Mouse (Mus musculus) Muller cell, postnatal 12 days (primary cell): ENCODE results near the gene Npas3.
A peak's percentile ranks its signal among the peaks of the same experiment; 100 is the strongest.

Experiments
- DNase-seq: peaks from one replicate; pipeline ENCODE4 v3.0.0-alpha.2; 2015; ENCODE audit errors: inconsistent ontology term

Gene Npas3

DNA sequence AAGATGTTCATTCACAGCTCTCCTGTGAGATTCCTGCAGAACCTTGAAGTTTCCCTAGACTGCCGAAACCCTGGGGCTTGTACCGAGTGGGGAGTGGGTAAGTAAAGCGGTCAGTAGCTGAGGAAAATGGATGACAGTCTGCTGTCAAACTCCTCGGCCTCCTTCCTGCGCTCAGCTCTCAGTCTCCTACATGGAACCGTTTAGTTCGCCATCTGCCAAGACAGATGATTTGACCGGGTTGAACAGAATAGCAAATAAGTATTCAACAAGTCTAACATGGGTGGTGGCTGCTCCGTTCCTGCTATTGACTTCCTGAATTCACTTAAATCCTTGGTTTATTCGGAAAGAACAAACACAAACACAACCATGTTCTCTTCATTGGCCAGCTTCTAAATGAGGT lies 541.0 kb downstream of the Npas3 start:
- DNase-seq = no peak

DNA sequence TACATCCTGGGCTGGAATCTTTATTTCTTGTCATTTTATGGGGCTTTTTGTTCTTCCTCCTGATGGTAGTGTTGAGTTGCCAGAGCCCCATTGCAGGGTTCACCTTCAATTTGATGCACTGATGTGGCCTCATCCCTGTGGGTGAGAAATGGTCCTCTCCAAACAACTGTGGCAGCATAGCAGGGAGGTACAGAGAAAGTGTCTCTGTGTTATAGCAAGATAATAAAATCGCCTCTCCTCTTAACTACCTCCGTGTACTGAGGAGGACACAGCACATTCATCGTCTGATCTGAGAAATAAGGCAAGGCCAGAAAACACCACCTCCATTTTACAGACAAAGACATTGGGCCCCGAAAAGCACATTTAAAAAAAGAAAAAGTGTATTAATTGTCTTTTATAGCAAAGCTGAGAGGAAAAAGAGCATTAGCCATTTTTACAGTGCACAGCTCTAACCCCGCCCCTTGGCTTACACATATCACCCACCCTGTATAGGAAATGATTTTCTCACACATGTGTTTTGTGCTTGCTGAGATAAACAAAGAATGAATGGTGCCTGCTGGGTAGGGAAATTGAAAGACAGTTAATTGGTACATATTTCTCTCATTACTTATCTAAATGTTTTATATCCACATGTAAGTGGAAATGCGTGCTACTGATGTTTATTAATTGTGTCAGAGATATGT lies 546.4 kb downstream of the Npas3 start:
- DNase-seq = no peak

DNA sequence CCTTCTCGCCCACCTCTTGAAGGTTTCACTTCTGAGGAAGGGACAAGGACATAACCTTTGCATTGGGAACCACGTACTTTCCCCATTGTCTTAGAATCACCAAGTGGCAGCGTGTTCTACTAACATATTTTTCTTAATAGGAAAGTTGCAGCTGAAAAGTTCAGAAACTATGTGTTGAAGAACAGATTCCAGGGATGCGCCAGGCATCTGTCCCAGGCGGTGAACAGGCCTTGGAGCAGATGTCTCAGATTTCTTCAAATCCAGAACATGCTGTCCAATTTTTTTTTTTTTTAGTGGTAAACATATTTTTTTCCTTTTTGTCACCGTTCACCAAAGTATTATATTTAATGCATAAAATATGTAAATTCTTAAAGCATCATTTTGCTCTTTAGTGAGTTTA lies 553.4 kb downstream of the Npas3 start:
- DNase-seq = no peak

DNA sequence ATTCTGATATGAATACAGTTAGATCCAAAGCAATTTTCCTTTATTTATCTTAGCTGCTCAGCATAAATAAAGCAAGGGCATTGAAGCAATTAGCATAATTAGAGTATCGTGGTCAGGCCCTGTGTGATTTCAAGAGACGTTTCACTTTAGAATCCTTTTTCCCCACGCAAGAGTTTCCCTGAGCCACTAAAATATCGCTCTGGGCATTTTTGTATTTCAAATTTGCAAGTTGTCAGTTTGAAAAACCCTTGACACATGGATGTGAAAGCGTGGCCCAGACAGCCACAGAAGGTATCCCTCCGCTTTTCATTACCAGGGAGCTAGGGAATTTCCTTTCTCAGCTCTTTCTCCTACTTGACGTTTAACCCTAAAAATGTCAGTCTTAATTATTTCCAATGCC lies 553.9 kb downstream of the Npas3 start:
- DNase-seq = no peak

DNA sequence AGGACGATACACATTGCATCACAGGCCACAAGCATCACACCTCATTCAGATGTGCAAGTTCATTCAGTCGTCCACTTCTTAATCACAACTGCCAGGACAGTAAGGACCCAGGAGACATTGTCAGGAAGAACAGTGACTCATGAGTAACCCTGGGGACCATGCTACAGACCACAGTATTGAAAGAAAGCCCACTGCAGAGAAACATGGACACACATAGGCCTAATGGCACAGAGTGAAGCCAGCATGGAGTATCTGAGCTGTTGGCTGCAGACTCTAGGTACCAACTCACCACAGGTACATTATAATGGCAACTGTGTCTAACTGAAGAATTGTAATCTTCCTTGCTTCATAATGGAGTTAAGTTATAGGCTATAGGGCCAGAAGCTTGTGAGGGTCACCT lies 561.6 kb downstream of the Npas3 start:
- no peak for DNase-seq

DNA sequence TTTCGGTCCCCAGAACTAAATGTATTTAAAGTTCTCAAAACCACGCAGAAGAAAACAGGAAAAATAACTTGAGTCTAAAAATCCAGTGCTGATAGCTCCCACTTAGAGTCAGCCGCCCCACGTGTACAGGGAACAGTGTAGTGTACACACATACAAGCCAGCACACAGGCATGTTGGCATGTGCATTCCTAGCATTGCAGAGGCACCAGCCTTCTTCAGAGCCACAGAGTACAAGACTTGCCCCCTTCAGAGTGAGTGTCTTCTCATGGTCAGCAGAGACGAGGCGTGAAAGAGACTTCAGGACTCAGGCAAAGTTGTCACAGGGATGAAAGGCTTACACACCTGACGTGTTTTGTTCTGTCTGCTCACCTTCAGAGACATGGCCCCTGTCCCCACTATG lies 565.8 kb downstream of the Npas3 start:
- no peak for DNase-seq

DNA sequence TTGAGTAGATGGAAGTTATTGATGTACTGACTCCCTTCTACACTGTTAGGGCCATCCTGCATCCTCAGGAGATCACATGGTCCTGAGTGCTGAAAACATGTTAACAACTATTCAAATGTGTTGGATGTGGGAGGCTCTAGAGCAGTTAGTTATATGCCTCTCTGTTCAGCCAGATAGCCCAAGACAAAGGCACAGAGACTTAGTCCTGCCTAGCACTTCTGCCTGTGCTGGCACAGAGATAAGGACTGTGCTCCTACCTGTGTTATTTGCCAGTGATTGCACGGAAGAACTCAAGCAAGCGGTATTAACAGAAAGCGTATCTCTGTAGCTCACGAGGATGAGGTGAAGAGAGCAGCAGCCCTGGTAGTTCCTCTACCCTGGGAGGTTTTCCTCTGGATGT lies 571.5 kb downstream of the Npas3 start:
- no peak for DNase-seq

DNA sequence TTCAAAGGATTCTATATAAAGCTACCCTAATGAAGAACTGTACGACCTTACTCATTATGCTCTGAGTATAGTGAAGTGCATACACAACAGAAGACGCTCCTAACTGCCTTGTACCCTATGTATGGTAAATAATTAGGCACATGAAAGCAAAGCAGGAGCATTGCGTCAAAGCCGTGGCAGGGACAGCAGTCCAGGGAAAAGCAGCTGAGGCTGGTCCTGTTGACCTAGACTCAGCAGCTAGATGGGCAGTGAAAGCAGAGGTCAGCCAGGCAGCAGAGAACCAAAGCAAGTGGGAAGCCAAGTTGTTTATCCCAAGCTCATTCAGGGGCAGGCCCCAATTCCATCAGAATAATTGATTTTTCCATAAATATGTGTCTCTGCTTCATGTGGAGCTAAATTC lies 574.4 kb downstream of the Npas3 start:
- no peak for DNase-seq

DNA sequence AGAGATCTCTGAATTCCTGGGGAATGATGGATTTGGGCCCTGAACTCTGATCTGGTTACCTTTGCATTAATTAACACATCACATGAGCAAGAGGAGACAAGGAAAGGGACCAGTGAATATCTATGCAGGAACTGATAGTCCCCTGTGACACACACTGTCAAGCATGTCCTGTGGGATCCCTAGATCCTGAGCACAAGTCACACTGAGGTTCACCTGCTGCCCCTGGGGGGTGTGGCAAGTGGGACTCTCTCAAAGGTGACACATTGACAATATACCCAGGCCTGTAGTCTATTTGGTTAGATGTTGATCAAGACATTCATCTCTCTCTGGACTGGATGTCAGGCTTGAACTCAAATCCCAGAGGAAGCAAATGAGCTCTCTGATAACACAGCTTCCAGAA lies 576.8 kb downstream of the Npas3 start:
- no peak for DNase-seq

DNA sequence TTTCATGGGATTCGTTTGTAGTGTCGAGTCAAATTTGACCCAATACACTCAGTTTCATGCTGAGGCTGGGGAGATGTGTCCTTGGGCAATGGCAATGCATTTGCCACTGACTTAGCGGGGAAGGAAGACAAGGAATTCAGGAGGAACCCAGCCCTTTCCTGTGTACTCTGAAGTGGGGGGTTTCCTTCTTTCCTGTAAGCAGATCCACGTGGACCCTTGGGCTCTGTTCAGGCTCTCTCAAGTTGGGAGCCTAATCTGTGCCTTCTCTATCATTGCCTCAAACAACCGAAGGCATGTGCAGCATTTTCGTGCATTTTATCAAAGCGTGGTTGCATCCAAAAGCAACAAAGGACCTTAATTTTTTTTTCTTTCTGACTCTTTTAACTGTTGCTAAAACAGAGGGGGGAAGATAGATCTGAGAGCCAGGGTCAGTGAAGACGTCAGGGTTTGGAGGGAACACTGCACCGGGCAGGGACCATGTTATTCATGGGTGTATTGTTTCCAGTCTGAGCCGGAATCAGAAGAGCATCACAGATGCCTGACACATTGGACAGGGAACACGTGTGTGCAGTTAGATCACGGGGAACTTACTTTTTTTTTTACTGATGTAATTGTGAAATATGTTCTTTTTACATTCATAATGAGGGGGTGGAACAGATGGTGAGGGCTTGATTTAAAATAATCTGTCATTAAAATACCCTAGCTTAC lies 577.6 kb downstream of the Npas3 start:
- peak; percentile 35 for DNase-seq

DNA sequence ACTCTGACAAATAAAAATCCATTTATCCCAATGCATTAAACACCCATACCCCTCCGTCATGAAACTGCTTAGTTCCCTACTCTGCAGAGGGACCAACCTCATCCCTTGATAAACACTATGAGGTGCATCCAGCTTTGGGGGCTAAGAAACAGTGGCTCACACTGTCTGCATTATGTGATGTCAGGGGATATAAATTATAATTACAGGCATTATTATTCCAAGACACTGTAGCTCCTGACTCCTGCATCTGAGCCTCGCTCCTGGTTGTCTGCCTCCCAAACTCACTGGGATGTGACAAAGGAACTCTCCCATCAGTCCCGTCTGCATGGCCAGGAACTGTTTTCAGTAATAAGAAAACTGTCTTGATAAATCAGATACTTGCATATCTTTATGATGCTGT lies 578.3 kb downstream of the Npas3 start:
- DNase-seq = no peak

DNA sequence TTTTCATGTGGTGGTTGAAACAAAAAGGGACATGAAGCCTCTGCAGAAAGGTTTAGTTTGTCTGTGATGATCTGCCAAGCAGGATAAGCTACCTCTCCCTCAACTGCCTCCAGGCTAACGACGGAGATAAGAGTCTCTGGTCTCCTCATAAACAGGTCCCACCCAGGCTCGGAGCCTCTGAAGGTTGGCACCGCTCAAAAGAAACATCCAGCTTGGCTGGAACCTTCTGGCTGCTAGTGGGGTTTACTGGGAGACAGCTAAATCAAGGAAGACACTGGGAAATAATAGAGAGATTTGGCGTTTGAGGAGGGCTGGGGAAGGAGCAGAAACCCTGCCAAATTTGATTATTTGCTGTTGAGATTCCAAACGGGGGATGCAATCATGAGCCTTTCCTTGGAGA lies 584.1 kb downstream of the Npas3 start:
- DNase-seq = no peak

DNA sequence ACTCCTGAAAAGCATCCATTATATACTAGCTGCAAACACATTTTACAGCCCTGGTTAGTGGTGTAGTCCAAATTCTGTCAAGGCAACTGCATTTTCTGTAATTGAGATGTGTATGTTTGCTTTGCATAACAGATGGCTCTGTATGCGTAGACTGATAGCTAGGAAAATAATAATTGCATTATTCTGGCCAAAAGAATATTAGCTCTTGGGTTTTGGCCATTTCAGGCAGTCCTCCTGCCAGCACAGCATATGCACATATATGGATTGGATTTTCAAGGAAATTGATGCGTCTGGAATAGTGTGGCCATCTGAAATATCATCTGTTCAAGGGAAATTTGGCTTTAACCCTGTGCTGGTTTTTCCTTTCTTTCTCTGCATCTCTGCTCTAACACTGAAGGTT lies 584.9 kb downstream of the Npas3 start:
- DNase-seq = no peak

DNA sequence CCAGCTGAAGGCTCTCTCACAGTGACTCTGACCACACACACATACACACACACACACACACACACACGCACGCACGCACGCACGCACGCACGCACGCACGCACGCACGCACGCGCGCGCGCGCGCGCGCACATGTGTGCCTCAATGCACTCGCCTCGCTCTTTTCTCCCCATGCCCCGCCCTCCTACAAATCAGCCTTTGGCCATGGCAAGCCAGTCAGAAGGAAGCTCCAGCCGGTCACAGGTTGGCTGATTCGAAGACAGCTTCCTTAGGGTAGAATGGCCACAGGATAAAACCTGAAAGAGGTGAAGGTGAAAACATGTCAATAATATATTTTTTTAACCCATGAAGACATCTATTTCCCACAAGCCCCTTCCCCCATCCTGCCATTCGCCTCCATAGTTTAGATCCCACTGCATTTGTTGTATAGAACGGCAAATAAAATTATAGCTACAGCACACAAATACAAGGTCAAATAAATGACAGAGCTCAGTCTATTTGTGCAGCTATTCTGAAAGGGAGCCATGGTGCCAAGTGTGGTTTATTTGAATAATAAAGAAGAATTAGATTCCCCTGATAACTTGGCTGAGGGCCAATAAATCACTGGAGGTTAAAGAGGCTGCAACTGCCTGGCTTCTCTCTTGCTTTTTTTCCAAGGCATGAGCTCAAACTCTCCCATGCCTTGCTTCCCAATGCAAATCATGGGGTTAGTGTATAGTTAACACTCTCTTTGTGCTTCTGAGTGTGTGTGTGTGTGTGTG lies 587.7 kb downstream of the Npas3 start:
- peak; percentile 57 for DNase-seq

DNA sequence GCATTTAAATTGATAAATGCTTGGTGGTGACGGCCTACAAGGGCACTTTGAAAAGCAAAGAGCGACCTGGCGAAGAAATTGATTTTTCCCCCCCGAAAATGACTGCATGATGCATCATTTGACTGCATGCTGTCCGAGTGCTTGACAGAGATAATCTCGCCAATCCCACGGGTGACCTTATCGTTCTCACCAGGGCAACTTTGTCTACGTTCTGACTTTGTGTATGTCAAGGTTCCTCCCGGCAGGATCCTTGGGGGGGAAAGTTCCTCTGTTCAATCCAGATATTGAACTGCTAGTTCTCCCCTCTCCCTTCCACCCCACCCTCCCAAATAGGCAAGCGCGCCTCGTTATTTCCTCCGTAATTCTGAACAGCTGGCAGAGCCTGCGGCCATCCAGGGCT lies 588.9 kb downstream of the Npas3 start:
- no peak for DNase-seq

DNA sequence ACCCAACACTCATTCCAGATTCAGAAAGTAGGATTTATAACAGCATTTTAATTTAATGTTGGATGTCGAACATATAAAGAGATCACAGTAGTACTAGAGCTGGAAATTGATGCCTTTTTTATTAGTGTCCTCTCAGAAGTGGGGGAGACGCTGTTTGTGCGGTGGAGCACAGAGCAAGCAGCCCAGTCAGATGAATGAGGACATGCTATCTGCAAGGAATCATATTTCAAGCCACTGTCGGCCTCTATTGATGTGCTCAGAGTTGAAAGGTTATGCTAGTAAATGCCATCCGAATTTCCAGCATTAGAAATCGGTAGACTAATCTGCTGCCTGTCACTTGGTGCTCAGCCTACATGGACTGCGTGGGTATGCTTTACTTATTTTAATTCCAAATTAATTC lies 590.1 kb downstream of the Npas3 start:
- DNase-seq = no peak

DNA sequence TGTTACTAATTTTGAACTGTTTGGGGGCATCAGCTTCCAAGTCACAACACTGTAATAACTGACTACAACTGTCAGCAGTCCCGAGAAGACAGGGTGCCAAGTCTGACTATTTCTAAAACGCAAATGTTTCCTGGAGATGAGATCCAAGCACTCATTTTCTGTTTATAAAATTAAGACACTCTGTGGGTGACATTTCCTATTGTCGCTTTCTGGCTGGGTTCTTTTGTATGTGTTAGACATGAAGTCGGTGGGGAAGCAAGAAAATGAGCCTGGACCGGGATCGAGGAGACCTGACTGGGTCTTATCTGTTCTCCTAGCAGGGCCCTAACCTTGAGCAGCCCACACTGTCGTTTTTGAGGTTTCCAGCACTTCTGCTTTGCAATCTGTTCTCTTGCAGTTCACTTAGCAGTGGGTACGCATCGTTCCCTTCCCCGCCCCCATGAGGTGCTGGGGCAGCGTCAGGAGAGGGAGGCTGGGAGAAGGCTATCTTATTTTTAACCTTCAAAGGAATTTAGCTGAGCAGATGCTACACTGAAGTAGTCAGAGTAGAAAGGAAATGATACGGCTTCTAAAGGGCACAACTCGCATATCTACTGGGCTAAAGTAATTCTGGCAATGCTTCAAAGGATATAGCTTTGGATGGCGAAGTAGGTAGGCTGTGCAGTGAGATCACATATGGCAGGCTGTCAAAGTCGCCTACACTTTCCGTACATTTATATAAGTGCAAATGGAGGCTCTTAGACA lies 593.6 kb downstream of the Npas3 start:
- DNase-seq = no peak

DNA sequence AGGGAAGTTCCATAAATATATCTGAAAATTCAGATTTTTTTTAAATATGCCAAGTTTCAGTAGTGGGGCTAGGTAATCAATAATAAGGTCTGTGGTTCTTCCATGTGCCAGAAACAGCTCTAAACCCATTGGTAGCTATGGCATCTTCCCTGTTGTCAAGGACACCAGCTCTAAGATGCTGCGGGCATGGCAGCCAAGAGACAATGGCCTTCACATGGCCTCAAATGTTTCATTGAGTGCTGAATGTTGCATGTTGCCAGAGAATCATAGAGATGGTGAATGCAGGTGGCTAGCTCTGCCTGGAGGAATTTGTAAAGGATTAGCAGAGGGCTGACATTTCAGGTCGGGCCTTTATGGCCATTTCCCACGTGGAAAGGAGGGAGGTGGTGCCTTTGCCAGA lies 595.1 kb downstream of the Npas3 start:
- DNase-seq = no peak

DNA sequence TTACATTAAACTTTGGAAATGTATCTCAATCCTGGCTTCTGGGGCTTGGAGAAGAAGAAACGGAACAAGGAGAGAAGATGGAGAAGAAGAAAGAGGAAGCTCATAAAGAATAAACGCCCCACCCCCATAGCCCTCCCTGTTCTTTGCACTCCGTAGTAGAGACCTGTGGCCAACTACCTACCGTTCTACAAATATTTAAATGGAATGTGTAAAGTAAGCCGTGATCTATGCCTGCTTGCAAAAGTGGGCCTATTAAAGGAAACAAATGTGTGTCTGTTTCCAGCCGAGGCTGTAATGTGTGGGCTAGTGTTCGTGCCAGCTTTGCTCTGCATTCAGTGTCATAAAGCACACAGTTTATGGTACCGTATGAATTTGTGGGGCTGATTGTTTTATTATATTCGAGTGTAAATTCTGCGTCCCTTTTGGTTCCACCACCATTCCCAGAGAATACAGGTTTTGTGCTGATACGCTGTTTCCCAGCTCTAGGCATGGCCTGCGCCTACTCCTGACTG lies 597.7 kb downstream of the Npas3 start:
- DNase-seq = no peak

DNA sequence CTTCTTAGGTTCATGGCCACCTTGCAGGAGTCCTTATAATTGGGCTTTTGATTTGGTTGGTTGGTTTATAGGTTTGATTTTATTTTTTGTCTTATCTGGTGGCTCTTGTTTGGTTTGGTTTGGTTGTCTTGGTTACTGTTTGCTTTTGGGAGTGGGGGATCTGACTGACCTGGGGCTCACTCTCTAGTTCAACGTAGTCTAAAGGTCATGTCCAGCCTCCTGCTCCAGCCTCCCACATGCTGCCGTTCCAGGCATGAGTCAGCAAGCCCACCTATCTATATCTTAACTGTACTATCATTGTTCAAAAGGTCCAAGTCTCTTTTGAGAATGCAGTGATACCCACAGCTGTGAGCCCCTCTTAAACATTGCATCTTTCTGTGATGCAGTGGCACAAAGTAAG lies 600.8 kb downstream of the Npas3 start:
- DNase-seq = no peak

DNA sequence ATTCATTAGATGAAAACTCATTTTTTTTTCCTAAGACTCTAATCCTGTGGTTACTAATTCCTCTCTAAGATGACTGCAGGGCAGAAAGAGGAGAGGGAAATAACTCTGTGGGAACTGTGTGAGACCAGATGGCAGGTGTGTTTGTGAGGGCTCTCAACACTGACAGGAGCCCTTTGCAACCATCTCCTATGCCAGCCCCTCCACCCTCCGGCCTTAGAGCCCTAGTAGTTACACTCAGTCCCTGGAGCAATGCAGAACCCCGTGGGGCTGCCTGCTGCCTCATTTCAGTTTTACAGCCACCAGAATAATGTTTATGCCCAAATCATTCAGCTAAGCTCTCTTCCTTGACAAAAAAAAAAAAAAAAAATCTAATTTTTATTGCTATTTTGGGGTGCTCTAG lies 604.0 kb downstream of the Npas3 start:
- DNase-seq = no peak

DNA sequence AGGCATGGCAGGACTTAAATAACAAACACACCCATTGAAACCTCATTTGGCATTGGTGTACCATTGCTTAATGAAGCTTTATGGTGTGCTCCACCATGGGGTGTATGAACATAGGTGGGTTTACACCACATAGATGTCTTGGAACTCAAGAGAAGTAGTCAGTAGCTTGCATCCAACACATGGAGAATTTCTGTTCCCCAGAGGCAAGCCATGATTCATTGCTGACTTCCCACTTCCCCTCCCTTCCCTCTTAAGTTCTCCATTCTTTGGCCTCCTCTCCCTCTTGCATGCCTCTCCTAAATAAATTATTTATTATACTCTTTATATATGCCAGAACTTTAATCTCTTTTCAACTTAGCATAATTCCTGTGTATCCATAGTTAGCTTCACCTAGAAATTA lies 611.7 kb downstream of the Npas3 start:
- no peak for DNase-seq
